Mouse (Mus musculus): ENCODE measurements around the gene Kif2c. TPM values are rescaled to one million over a fixed set of nuclear protein-coding genes. Genes with fewer than 3 reads are reported as not detected.

Kif2c gene
- polyA plus RNA-seq (2012; rRNA removed) = 0.89 and 1.0 TPM in 2 replicates

DNA sequence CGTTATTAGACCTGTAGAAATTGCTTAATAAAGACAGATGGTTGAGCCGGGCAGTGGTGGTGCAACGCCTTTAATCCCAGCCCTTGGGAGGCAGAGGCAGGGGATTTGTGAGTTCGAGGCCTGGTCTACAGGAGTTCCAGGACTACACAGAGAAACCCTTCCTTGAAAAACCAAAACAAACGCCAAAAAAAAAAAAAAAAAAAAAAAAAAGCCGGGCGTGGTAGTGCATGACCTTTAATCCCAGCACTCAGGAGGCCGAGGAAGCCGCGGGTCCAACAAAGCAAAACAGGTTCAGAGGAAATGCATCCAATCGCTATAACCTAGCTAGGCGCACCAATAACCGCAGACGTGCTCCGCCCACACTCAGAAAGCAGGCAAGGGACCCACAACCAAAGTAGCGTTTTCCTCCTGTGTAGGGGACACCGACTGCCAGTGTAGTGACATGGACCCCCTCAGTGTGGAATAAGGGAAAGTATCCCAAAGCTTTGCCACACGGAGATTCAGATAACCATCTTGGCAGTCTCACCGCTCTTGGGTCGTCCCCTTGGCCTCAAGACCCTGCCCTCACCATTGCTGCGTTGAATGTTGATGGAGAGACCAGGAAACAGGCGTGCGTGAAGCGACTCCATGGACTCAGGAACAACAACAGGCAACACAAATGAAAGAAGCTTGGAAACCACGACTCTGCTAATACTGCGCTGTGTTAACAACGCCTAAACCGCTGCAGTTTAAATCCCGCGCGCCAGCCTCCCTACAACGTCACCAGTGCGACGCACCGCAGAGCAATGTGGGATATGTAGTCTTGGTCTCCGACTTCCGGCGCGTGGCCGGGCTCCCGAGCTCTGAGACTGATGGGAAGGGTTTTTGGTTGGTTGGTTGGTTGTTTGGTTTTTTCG is at the start of gene Kif2c:
Gene Kif2c, minus strand, starts transcription at position 777 of the 896 bp plus-strand sequence.
- DNase-seq (ENCODE audit: low spot score) = peak; percentile 74

DNA sequence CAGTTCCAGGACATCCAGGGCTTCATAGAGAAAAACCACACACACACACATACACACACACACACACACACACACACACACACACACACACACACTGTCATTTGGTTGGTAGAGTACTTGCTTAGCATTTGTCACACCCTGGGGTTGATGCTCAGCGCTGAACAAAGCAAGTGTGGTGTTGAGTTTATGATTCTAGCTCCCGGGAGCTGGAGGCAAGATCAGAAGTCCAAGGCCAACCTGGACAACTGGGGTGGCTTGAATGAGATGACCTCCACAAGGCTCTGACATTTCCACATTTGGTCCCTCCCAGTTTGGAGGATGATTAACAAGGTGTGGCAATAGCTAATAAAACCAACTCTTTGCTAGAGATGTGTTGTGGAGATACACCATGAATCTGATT is 48.8 kb upstream of the Kif2c start:
- DNase-seq (ENCODE audit: low spot score) = no peak

DNA sequence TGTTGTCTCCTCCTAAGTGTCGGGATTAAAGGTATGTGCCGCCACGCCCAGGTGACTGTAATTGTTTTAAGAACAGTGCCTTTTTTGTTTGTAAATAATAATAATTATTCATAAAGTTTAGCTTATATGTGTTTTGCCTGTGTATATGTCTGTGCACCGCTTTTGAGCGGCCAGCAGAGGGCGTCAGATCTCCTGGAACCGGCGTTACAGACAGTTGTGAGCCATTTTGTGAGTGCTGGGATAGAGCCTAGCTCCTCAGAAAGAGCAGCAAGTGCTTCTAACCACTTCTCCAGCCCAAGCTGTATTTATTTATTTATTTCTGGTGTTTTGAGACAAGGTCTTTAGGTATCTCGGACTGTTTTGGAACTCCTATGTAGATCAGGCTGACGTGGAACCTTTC is 47.9 kb upstream of the Kif2c start:
- DNase-seq (ENCODE audit: low spot score) = no peak

DNA sequence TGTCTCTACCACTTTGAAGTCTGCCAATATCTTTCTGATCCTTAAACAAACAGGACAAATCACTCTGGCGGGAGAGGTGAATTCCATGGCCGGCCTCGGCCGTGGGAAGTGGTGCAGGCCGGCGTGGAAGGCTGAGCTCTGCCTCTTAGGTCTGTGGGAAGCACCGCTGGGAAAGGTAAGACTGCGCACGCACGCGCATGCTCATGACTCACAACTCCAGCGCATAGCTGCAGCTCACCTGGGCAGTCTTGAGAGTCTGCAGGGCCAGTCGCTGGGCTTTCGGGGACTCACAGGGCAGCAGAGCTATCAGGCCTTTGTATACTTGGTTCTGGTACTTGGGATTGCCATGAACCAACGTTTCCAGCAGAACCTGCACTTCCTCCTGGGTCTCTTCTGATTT is 47.2 kb upstream of the Kif2c start:
- DNase-seq (ENCODE audit: low spot score) = no peak

DNA sequence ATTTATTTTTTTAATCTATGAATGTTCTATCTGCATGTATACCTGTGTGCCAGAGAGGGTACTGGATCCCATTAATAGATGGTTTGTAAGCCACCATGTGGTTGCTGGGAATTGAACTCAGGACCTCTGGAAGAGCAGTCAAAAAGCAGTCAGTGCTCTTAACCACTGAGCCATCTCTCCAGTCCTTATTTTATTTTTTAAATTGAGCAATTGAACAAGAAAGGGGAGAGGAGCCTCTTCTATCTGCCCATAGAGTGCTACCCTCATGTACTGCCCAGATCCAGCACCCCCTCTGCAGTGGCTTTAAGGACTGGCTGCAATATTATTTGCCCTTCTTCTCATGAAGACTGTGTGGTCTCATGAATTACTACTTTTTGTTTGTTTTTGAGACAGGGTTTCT is 42.8 kb upstream of the Kif2c start:
- no peak for DNase-seq (ENCODE audit: low spot score)

DNA sequence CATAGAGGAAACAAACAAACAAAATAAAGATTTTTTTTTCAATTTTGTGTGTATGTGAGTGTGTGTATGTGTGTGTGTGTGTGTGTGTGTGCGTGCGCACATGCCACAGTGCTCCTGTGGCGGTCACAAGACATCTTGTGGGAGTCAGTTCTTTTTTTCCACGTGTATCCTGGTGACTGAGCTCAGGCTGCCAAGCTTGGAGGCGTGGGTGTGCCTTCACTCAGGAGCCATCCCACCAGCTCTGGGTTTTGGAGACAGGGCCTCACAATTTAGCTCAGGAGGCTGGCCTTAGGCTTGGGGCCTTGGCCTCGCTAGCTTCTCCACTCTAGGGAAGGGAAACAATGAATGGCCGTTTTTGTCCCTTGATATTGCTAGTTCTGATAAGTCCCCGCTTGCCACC is 41.7 kb upstream of the Kif2c start:
- DNase-seq (ENCODE audit: low spot score) = no peak

DNA sequence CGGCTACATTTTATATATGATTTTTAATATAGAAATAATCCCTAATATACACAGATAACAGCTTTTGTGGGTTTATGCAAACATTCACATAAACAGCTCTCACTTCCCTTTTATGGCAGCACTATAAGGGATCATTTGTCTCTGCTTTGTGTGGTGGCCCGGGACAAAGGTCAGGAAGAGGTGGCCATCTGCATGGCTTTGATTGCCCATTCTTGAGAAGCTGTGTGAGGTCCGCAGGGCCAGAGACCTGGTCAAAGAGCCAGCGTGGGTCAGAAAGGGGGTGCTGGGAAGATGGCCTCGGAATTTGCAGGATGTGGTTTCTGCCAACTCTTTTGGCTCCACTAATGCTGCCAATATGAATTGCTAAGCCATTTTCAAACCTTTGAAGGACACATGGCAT is 40.6 kb upstream of the Kif2c start:
- DNase-seq (ENCODE audit: low spot score) = no peak

DNA sequence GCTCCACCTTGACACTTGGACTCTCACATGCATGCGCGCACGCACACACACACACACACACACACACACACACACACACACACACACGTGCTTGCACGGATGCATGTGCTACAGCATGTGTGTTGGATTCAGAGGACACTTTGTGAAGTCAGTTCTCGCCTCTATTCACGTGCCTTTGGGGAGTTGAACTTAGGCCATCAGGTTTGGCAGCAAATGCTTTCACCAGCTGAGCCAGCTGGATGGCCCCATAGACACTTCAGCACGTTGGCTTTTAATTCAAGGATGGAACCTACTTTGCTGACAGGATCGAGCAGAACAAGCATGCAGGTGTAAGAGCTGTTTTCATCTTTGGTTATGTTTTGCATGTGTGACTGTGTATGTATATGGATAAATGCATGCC is 39.4 kb upstream of the Kif2c start:
- no peak for DNase-seq (ENCODE audit: low spot score)

DNA sequence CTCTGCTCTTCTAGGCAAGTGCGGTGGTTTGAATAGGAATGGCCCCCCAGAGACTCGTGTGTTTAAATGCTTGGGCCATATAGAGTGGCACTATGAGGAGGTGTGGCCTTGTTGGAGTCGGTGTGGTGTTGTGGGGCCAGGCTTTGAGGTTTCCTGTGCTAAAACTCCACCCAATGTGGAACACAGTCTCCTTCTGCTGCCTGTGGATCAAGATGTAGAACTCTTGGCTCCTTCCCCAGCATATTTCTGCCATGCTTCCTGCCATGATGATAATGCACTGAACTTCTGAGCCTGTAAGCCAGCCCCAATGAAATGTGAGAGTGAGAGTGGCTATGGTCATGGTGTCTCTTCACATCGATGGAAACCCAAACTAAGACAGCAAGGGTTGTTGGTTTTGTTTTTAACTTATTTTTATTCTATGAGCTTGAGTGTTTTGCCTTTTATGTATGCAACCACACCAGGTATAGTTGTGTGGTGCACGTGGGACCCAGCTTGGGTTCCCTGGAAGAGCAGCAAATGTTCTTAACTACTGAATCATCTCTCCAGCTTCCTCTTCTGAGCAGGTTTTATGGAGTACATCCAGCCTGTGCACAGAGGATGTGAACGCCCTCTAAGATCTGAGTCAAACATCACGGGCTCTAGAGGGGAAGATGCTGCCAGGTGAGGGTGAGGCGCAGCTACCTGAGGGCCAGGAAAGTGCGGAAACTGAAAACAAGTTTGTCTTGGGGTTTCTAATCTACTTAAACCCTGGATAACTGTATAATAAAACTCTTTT is 38.5 kb upstream of the Kif2c start:
- DNase-seq (ENCODE audit: low spot score) = no peak

DNA sequence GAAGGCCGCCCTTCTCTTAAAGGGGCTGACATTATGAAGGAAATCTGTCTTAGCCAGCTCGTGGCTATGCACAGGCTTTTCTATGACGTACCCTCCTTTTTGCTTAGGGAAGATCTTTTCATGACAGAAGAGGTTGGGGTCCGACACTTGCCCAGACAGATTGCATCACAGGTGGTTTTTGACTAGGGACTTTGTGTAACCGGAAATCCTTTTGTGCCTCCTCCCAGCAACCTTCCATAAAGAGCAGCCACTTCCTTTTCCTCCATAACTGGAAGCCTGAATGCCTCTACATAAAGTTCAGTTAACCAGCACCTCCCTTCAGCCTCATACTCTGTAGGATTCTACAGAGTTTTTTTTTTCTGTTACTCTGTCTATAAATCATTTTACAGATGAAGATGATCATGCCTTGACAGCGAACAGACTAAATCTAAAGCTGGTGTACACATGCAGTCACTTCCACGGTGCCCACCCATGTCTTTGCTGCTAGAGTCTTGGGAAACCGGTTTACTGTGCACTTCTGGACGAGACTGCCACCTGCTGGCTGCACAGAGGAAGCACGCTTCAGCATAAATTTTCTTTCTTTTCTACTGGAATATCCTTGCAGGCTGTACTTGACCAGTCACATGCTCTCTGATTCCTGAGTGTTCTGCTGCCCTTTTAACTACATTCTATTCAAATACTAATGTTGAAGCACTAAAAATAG is 36.2 kb upstream of the Kif2c start:
- no peak for DNase-seq (ENCODE audit: low spot score)

DNA sequence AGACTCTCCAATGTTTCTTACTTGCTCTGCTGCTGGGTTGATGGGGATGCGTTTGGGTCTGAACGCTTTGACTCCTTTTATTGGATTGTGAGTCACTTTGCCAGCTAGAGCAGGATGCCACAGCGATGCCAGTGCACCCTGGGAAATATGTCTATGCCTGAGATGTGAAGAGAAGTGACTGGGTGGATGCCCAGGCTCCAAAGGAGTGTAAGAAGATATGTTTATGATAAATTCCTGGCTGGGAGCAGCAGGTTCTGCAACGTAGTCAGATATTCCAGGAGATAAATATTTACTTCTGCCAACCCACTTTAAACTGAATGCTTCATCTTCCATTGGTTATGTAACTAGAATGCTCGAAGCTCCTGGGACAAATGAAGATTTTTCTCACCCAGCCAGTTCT is 34.6 kb upstream of the Kif2c start:
- no peak for DNase-seq (ENCODE audit: low spot score)

DNA sequence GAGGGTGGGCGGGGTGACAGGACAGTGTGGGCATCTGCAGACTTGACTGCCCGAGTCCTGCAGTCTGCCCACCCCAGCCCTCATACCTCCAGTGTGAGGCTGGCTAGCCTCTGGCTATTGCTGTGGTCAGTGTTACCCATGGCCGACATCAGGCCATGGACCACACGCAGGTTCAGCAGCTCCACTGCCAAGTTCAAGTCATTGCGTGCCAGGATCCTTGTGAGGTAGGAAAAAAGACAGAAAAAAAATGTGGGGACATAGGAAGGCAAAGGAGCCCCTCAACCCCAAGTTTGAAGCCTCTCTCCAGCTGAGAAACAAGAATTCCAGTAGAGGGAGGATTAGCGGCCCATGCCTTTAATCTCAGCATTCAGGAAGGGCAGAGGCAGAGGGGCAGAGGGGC is 31.8 kb upstream of the Kif2c start:
- DNase-seq (ENCODE audit: low spot score) = no peak

DNA sequence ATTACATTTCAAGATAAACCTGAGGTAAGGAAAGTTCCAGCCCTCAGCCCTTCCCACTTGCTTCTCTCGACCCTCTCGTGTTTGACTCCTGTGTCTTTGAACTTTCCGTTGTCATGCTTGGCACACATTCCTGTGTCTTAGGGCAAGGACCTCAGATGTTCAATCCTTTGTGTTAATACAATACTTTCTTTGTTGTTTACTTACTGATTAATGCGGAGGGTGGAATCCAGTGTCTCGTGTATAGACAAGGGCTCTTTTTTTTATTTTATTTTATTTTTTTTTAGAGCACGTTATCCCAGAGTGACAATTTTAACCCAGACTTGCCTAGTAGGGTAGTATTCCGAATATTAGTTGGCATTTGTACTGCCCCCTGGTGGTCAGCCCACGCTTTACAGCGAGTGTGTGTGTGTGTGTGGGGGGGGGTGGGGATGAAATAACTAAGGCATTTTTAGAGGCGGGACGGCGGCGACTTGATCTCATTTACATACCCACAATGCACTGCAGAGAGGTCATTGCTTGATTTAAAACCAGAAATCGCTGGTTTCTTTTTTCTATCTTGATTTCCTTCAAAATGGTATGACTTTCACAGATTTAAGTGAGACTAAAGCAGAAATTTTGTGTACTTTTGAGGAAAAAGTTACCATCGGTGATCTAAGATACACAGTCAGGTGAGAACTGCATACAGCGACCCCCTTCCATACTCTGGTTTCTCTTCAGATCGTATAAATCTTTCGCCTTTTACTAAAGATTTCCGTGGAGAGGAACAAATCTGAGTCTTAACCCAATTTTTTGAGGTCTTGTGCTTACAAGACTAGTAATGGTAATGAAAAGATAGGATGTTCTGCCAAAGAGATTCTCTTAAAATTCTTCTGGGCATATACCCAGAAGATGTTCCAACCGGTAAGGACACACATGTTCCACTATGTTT is 28.0 kb upstream of the Kif2c start:
- DNase-seq (ENCODE audit: low spot score) = peak; percentile 45

DNA sequence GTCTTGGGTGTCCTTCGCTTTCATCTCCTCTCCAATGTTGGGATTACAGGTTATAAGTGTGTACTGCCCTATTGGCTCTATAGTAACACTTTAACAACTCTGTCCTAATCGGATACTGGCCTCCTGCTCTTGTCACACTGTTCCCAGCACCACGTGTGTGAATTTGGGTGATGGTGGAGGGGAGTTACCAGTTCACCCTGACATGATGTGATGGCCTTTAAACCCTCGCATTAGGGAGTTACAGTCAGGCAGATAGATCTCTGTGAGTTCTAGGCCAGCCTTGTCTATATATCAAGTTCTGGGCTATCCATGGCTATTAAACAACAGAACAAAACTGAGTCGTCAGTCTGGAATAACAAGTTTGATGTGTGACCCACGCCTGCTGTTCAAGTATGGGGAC is 27.2 kb upstream of the Kif2c start:
- DNase-seq (ENCODE audit: low spot score) = no peak

DNA sequence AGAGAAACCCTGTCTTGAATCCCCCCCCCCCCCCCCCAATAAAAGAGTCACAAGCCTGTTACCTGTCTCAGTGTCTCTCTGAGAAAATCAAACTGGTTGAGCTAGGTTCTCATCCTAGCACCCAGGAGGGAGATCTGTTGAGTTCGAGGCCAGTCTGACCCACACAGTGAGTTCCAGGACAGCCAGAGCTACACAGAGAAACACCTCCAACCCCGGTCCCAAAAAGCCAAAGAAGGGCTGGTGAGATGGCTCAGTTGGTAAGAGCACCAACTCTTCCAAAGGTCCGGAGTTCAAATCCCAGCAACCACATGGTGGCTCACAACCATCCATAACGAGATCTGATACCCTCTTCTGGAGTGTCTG is 20.5 kb upstream of the Kif2c start:
- no peak for DNase-seq (ENCODE audit: low spot score)

DNA sequence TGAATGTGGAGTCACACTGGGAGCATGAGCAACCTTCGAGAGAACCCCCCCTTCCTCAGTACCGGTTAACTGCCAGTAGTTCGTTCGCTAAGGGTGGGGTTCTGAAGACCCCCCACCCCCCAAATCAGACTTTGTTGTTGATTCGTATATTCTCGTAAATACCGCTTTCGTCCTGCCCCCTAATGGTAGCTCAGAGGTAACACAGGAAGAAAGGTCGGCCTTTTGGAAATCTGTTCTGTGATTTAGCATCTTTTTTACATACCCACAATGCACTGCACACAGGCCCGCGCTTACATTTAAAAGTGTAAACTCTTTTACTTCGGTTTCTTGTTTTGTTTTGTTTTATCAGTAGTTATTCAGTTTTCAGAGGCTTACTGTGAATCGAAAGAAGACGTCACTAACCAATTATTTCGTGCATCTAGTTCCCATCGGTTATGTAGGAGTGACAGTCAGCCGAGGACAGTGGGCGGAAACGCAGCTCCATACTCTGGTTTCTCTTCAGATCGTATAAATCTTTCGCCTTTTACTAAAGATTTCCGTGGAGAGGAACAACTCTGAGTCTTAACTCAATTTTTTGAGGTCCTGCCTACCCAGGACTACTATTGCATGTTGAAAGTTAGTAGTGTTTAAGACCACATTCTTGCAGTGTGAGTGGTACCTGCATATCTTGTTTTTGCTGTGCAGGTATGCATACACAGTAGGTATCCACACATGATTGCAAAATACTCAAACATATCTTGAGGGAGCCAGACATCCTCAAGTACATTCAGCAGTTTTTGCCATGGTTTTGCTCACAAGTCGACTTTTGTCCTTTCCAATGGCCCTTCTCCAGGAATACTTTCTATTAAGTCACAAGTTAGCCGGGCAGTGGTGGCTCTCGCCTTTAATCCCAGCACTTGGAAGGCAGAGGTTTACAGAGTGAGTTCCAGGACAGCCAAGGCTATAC is 19.9 kb upstream of the Kif2c start:
- DNase-seq (ENCODE audit: low spot score) = no peak

DNA sequence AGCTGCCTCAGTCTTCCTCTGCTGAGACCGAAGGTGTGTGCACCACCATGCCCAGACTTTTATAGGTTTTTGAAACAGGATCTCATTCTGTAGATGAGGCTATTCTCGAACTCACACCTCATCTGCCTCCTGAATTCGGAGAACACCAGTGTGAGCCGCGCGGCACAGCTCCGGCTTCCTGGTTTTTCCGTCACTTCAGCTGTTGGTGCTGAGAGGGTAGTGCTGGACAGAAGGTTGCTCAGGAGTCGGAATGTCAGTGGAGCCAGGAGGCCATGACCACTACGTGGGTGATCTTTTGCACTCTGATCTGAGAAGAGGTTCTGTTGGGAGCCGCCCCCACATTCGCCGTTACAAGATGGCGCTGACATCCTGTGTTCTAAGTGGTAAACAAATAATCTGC is 9.4 kb upstream of the Kif2c start:
- no peak for DNase-seq (ENCODE audit: low spot score)

DNA sequence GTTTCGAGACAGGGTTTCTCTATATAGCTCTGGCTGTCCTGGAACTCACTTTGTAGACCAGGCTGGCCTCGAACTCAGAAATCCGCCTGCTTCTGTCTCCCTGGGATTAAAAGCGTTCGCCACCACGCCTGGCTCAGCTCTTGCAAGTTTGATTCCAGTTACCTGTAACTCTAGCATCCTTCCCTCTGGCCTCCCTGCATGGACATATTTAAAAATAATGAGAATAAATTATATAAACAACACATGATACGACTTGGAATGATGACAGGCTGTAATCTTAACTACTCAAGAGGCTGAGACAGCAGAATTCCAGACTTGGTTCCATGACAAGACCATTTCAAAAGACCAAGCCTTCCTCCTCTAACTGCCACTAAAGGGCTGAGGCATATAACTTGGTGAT is 8.2 kb upstream of the Kif2c start:
- no peak for DNase-seq (ENCODE audit: low spot score)

DNA sequence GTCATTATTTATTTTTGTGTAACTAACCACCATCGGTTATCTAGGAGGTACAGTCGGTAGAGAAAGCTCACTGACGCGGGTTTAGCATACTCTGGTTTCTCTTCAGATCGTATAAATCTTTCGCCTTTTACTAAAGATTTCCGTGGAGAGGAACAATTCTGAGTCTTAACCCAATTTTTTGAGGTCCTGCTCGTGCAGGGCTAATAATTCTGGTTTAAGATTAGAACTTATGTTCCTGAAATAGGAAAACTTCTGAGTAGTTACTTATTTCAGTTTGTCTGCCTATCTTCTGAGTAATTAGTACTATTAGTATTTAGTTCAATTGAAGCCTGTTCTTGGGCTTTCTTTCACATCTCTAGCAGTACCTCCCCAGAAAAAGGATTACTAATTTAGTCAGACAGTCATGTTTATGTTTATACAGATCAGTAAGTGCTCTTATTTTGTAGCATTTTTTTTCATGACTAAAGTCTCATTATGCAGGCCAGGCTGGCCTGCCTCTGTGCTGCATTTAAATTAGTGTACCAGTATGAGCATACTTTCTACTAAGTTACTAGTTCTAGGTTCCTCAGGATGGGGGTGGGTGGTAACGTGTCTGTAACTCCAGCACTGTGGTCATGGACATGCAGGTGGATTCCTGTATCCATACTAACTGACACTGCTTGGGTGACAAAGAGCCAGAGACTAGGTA is 7.6 kb upstream of the Kif2c start:
- no peak for DNase-seq (ENCODE audit: low spot score)

DNA sequence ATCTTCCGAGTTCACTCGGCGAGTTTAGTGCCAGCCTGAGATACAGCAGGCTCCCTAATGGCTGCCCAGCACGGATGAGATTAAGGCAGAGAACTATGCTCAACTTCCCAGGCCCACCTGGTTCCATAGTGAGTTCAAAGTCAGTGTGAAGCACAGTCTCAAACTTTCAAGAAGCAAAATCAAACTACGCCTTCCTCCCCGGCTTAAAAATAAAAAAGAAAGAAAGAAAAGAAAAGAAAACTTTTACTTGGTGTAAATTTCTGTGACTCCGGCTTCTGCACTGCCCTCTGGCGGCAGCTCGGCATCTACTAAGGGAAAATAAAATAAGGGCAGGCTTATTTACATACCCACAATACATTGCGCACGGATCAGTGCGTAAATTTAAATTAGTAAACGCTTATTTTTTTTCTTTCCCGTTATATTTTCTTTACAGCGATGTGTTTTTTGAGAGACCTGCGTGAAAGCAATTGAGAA is 7.0 kb upstream of the Kif2c start:
- DNase-seq (ENCODE audit: low spot score) = peak; percentile 61
